Mouse (Mus musculus) monocyte, adult 59 days (primary cell): Measurements from ENCODE around the gene Mavs. TPM values are rescaled to one million over a fixed set of nuclear protein-coding genes. Genes with fewer than 3 reads are reported as not detected.

Source experiments
- total RNA-seq, 2 experiments: library from RNA; stranded (reverse); gene quantifications; one replicate each; pipeline ENCODE4 v1.2.4; 2023

Mavs gene
- 10 to 100 TPM; 24.0 to 29.8 TPM for total RNA-seq

DNA sequence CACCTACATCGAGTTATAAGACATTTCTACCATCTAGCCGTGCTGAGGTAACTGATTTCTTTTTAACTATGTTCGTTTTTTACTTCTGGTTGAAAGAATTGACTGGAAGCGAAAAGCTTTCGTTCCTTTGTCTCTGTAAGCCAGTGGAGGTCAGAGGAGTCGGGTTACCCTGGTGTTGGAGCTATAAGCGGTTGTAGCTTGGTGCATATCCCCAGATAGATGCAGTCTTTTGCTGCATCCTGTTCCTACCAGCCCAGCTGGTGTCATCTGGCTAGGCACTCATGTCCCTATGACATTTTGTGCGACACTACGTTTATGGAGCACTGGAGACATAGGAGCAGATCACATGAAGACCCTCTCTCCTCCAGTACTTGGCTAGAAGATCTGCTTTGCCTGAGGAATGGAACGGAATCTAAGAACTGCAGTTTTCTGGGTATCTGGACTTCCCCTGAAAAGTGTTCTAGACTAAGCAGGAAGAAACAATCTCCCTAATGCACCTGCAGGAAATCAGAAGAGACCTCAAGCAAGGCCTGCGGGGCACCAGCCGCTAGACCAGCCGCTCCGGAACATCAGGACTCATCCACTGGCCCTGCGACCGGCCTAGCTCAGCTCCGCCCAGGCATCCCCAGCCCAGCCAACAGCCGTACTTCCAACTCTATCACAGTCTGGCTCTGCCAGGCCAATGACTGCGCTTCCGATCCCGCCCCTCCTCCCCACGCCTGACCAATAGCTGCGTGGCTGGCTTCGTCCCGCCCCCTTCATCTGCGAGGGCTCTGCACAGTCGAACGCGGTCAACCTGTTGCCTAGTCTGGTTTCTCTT lies at the start of gene Mavs:
Gene Mavs (plus strand): TSS at position 757 of the 820 bp plus-strand sequence.

DNA sequence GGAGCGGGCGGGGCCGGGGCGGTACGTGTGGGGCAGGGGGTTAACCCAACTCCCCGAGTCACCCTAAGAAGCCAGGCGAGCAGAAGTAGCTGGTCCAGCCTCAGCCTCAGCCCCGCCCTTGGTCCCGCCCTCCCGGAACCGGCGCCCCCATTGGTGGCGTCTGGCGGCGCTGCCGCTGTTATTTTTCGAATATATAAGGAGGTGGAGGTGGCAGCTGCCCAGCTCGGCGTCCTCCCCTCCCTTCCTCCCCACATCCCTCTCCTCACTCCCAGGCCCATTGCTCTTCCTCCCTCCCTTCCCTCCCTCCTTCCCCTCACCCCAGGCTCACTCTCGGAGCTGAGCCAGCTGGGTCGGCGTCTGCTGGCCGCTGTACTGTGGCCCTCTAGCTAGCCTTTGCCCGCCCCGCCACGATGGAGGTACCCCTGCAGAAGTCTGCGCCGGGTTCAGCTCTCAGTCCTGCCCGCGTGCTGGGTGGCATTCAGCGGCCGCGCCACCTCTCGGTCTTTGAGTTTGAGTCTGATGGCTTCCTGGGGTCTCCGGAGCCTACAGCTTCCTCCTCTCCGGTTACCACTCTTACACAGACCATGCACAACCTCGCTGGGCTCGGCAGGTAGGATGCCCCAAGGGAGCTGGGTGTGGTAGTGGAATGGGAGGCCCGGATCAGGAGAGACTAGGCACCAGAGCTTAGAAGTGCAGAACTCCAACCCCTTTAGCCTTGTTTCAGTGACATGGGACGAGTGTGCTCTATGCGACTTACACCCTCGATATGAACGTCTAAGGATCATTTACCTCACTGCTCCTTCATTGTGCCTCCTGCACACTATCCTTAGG lies 46.9 kb upstream of the Mavs start, which contains the start of the genes Cdc25b and Spef1:
Gene Cdc25b (plus strand): TSS at position 179 of the 831 bp plus-strand sequence.
Gene Spef1 (minus strand): TSS at position 512 of the 831 bp plus-strand sequence.

DNA sequence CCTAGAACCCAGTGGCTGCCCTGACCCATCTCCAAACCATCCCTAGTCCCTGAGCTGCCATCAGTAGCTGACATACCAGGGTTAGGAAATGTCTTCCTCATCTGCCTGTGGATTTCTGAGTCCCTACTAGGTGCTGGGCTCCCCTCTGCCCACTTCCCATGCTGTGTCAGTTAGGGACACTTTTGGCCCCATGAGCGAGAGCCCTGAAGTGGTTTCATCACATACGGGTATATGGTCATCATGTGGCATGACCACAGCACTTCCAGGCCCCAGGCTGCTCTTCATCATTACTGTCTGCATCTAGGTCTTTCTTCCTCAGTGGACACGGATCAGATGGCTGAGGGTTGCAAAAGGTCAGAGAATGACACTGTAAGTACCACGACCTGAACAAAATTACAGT lies 27.1 kb upstream of the Mavs start, which contains the start of gene Ap5s1:
Gene Ap5s1 (plus strand): TSS at position 301 of the 400 bp plus-strand sequence.

DNA sequence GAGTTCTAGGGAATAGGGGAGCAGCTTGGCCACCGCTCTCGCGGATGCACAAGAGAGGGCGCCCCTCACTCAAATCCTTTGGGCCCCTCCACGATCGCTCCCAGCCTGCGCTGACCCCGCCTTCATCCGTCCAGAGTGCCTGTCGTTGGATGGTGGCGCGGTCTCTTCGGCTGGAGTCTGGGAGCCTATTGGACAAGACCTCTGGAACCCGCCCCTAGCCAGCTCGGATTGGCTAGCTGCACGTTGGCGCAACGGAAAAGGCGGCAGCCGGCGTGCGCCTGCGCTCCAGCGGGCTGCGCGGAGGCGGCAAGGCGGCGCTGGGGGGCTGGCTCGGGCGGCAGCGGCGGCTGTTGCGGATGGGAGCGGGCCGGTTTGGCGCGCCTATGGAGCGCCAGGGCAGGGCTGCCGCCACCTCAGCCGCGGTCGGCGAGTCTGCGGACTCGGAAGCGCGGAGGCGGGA lies 28.4 kb downstream of the Mavs start, which contains the start of gene Pank2:
Gene Pank2 (plus strand): TSS at position 283 of the 460 bp plus-strand sequence.

Other genes with a start within 250 kb of the Mavs start
- gene Gfra4, start 191.0 kb upstream of the Mavs start, total RNA-seq = not detected
- 1 to 10 TPM; 1.2 to 1.8 TPM for gene Adam33, start 170.2 kb upstream of the Mavs start, total RNA-seq
- 10 to 100 TPM; 19.4 to 25.5 TPM for gene Siglec1, start 147.3 kb upstream of the Mavs start, total RNA-seq
- not detected for gene Hspa12b, start 106.8 kb upstream of the Mavs start, total RNA-seq
- gene Gm11037, start 100.6 kb upstream of the Mavs start, total RNA-seq = not detected
- 10 to 100 TPM; 17.3 to 20.7 TPM for gene 1700037H04Rik, start 74.0 kb upstream of the Mavs start, total RNA-seq
- gene Cenpb, start 54.0 kb upstream of the Mavs start, total RNA-seq = 10 to 100 TPM; 37.3 to 38.9 TPM
- 1 to 10 TPM; 3.6 to 3.9 TPM for gene Cdc25b, start 47.1 kb upstream of the Mavs start, total RNA-seq
- 1 to 10 TPM; 1.7 to 2.6 TPM for gene Spef1, start 46.8 kb upstream of the Mavs start, total RNA-seq
- 10 to 100 TPM; 14.5 to 14.8 TPM for gene Ap5s1, start 27.0 kb upstream of the Mavs start, total RNA-seq
- gene Pank2, start 28.4 kb downstream of the Mavs start, total RNA-seq = 10 to 100 TPM; 51.2 to 53.6 TPM
- gene Rnf24, start 118.8 kb downstream of the Mavs start, total RNA-seq = 1 to 10 TPM; 1.8 to 1.9 TPM